Mouse (Mus musculus): ENCODE results near the gene Nmrk2.

- no peak for TF ChIP-seq CTCF (conservative IDR thresholded peaks at IDR 0.05; ENCODE audit: low read length)
- TF ChIP-seq POU5F1 (IDR thresholded peaks at IDR 0.05; ENCODE audit: borderline replicate concordance, low read length) = no peak
- TF ChIP-seq NANOG (IDR thresholded peaks at IDR 0.05; ENCODE audit: borderline replicate concordance, low read length) = no peak
Measured at GRCm38 (mm10) chr10:81154313-81154712, 47.5 kb downstream of the Nmrk2 start.

Data from E14TG2a.4 (cell line).